Mouse (Mus musculus): ENCODE data around the gene Ptpn14. TPM values are rescaled to one million over a fixed set of nuclear protein-coding genes. Genes with fewer than 3 reads are reported as not detected.
A peak's percentile ranks its signal among the peaks of the same experiment; 100 is the strongest.

Gene Ptpn14
- polyA plus RNA-seq, 1 experiment from 2014 or later, result 1.1 TPM

GRCm38 (mm10) chr1:189852456-189852855 is 124.4 kb downstream of the Ptpn14 start:
- Histone ChIP-seq H3K9ac (ENCODE audit: low read length) (no peak overlapping the region), H3K36me3 (ENCODE audit: control insufficient read depth, insufficient read depth, low read length) (no peaks in the 10 kb centered on the region), H3K27me3 (replicated peaks; ENCODE audit: control insufficient read depth, insufficient read depth, low read length) (no peaks in the 10 kb centered on the region), H3K4me1 (ENCODE audit: control insufficient read depth, insufficient read depth, low read length) (no peaks in the 10 kb centered on the region), H3K4me2 (ENCODE audit: low read length) (no peak overlapping the region), H3K27ac (ENCODE audit: low read depth, low read length) (no peak overlapping the region), H3K9me3 (replicated peaks; ENCODE audit: control insufficient read depth, low read length) (no peaks in the 10 kb centered on the region), H3K4me3 (ENCODE audit: low read depth, low read length) (no peak overlapping the region)
- DNase-seq (ENCODE audit: low spot score) (no peak), ATAC-seq (no peak)
- 92% methylated on average over 7 of the region's 7 CpGs for whole genome bisulfite sequencing

GRCm38 (mm10) chr1:189854646-189855045 is 126.6 kb downstream of the Ptpn14 start:
- no peak overlapping the region for H3K9ac ChIP-seq (ENCODE audit: low read length)
- no peak for DNase-seq (ENCODE audit: low spot score)
- H3K4me3 ChIP-seq (ENCODE audit: low read depth, low read length), result no peak overlapping the region
- ATAC-seq, result no peak
- H3K4me1 ChIP-seq (ENCODE audit: control insufficient read depth, insufficient read depth, low read length), result no peaks in the 10 kb centered on the region
- H3K27me3 ChIP-seq (replicated peaks; ENCODE audit: control insufficient read depth, insufficient read depth, low read length), result no peaks in the 10 kb centered on the region
- 89% methylated on average over 13 of the region's 13 CpGs for WGBS
- H3K4me2 ChIP-seq (ENCODE audit: low read length), result no peak overlapping the region
- no peaks in the 10 kb centered on the region for H3K36me3 ChIP-seq (ENCODE audit: control insufficient read depth, insufficient read depth, low read length)
- no peaks in the 10 kb centered on the region for H3K9me3 ChIP-seq (replicated peaks; ENCODE audit: control insufficient read depth, low read length)
- no peak overlapping the region for H3K27ac ChIP-seq (ENCODE audit: low read depth, low read length)

GRCm38 (mm10) chr1:189855739-189856138 is 127.7 kb downstream of the Ptpn14 start:
- no peak for DNase-seq (ENCODE audit: low spot score)
- no peak overlapping the region for H3K27ac ChIP-seq (ENCODE audit: low read depth, low read length)
- H3K4me2 ChIP-seq (ENCODE audit: low read length), result no peak overlapping the region
- H3K9me3 ChIP-seq (replicated peaks; ENCODE audit: control insufficient read depth, low read length), result no peaks in the 10 kb centered on the region
- no peaks in the 10 kb centered on the region for H3K36me3 ChIP-seq (ENCODE audit: control insufficient read depth, insufficient read depth, low read length)
- H3K27me3 ChIP-seq (replicated peaks; ENCODE audit: control insufficient read depth, insufficient read depth, low read length), result no peaks in the 10 kb centered on the region
- WGBS, result 96% methylated on average over 5 of the region's 5 CpGs
- no peak overlapping the region for H3K4me3 ChIP-seq (ENCODE audit: low read depth, low read length)
- no peaks in the 10 kb centered on the region for H3K4me1 ChIP-seq (ENCODE audit: control insufficient read depth, insufficient read depth, low read length)
- no peak for ATAC-seq
- no peak overlapping the region for H3K9ac ChIP-seq (ENCODE audit: low read length)

- DNase-seq (ENCODE audit: low spot score) (no peak), ATAC-seq (no peak)
- Histone ChIP-seq H3K4me2 (ENCODE audit: low read length) (no peak overlapping the region), H3K9me3 (replicated peaks; ENCODE audit: control insufficient read depth, low read length) (no peaks in the 10 kb centered on the region), H3K27me3 (replicated peaks; ENCODE audit: control insufficient read depth, insufficient read depth, low read length) (no peaks in the 10 kb centered on the region), H3K36me3 (ENCODE audit: control insufficient read depth, insufficient read depth, low read length) (no peaks in the 10 kb centered on the region), H3K27ac (ENCODE audit: low read depth, low read length) (no peak overlapping the region), H3K9ac (ENCODE audit: low read length) (no peak overlapping the region), H3K4me3 (ENCODE audit: low read depth, low read length) (no peak overlapping the region), H3K4me1 (ENCODE audit: control insufficient read depth, insufficient read depth, low read length) (no peaks in the 10 kb centered on the region)
- 83% methylated on average over 6 of the region's 6 CpGs for WGBS
Measured at GRCm38 (mm10) chr1:189858377-189858776, 130.3 kb downstream of the Ptpn14 start.

GRCm38 (mm10) chr1:189860112-189860941 is 132.3 kb downstream of the Ptpn14 start:
- Histone ChIP-seq H3K4me2 (ENCODE audit: low read length) (no peak overlapping the region), H3K27me3 (replicated peaks; ENCODE audit: control insufficient read depth, insufficient read depth, low read length) (no peaks in the 10 kb centered on the region), H3K9me3 (replicated peaks; ENCODE audit: control insufficient read depth, low read length) (no peaks in the 10 kb centered on the region), H3K36me3 (ENCODE audit: control insufficient read depth, insufficient read depth, low read length) (no peaks in the 10 kb centered on the region), H3K9ac (ENCODE audit: low read length) (no peak overlapping the region), H3K4me3 (ENCODE audit: low read depth, low read length) (no peak overlapping the region), H3K27ac (ENCODE audit: low read depth, low read length) (no peak overlapping the region), H3K4me1 (ENCODE audit: control insufficient read depth, insufficient read depth, low read length) (peaks cover 2% of the 10 kb centered on the region)
- DNase-seq (ENCODE audit: low spot score) (no peak), ATAC-seq (no peak)
- 88% methylated on average over 17 of the region's 17 CpGs for WGBS

GRCm38 (mm10) chr1:189860942-189861315 is 132.9 kb downstream of the Ptpn14 start:
- no peaks in the 10 kb centered on the region for H3K36me3 ChIP-seq (ENCODE audit: control insufficient read depth, insufficient read depth, low read length)
- H3K9me3 ChIP-seq (replicated peaks; ENCODE audit: control insufficient read depth, low read length), result no peaks in the 10 kb centered on the region
- peaks cover 5% of the 10 kb centered on the region for H3K4me1 ChIP-seq (ENCODE audit: control insufficient read depth, insufficient read depth, low read length)
- no peak overlapping the region for H3K27ac ChIP-seq (ENCODE audit: low read depth, low read length)
- no peak overlapping the region for H3K4me3 ChIP-seq (ENCODE audit: low read depth, low read length)
- 66% methylated on average over 12 of the region's 12 CpGs for WGBS
- H3K9ac ChIP-seq (ENCODE audit: low read length), result no peak overlapping the region
- DNase-seq (ENCODE audit: low spot score) (no peak), ATAC-seq (no peak)
- no peaks in the 10 kb centered on the region for H3K27me3 ChIP-seq (replicated peaks; ENCODE audit: control insufficient read depth, insufficient read depth, low read length)
- no peak overlapping the region for H3K4me2 ChIP-seq (ENCODE audit: low read length)

- no peak for ATAC-seq
- WGBS, result 92% methylated on average over 3 of the region's 3 CpGs
- Histone ChIP-seq H3K9ac (ENCODE audit: low read length) (no peak overlapping the region), H3K4me2 (ENCODE audit: low read length) (no peak overlapping the region), H3K36me3 (ENCODE audit: control insufficient read depth, insufficient read depth, low read length) (no peaks in the 10 kb centered on the region), H3K27ac (ENCODE audit: low read depth, low read length) (no peak overlapping the region), H3K4me1 (ENCODE audit: control insufficient read depth, insufficient read depth, low read length) (peaks cover 5% of the 10 kb centered on the region), H3K27me3 (replicated peaks; ENCODE audit: control insufficient read depth, insufficient read depth, low read length) (no peaks in the 10 kb centered on the region), H3K9me3 (replicated peaks; ENCODE audit: control insufficient read depth, low read length) (no peaks in the 10 kb centered on the region), H3K4me3 (ENCODE audit: low read depth, low read length) (no peak overlapping the region)
- DNase-seq (ENCODE audit: low spot score), result no peak
Measured at GRCm38 (mm10) chr1:189863727-189864126, 135.7 kb downstream of the Ptpn14 start.

- peaks cover 5% of the 10 kb centered on the region for H3K4me1 ChIP-seq (ENCODE audit: control insufficient read depth, insufficient read depth, low read length)
- 70% methylated on average over 9 of the region's 9 CpGs for WGBS
- ATAC-seq (no peak), DNase-seq (ENCODE audit: low spot score) (no peak)
- no peak overlapping the region for H3K9ac ChIP-seq (ENCODE audit: low read length)
- H3K36me3 ChIP-seq (ENCODE audit: control insufficient read depth, insufficient read depth, low read length), result no peaks in the 10 kb centered on the region
- H3K27ac ChIP-seq (ENCODE audit: low read depth, low read length), result peak overlapping the region; percentile 10; the same call in 1 of the 2 replicates
- no peak overlapping the region for H3K4me2 ChIP-seq (ENCODE audit: low read length)
- H3K27me3 ChIP-seq (replicated peaks; ENCODE audit: control insufficient read depth, insufficient read depth, low read length), result no peaks in the 10 kb centered on the region
- no peaks in the 10 kb centered on the region for H3K9me3 ChIP-seq (replicated peaks; ENCODE audit: control insufficient read depth, low read length)
- no peak overlapping the region for H3K4me3 ChIP-seq (ENCODE audit: low read depth, low read length)
Measured at GRCm38 (mm10) chr1:189864301-189864700, 136.2 kb downstream of the Ptpn14 start.

- no peak overlapping the region for H3K9ac ChIP-seq (ENCODE audit: low read length)
- H3K27me3 ChIP-seq (replicated peaks; ENCODE audit: control insufficient read depth, insufficient read depth, low read length), result no peaks in the 10 kb centered on the region
- H3K4me3 ChIP-seq (ENCODE audit: low read depth, low read length), result no peak overlapping the region
- 58% methylated on average over 15 of the region's 15 CpGs for WGBS
- ATAC-seq, result peak; percentile 66
- H3K9me3 ChIP-seq (replicated peaks; ENCODE audit: control insufficient read depth, low read length), result no peaks in the 10 kb centered on the region
- peak; percentile 63 for DNase-seq (ENCODE audit: low spot score)
- no peaks in the 10 kb centered on the region for H3K36me3 ChIP-seq (ENCODE audit: control insufficient read depth, insufficient read depth, low read length)
- H3K27ac ChIP-seq (ENCODE audit: low read depth, low read length), result no peak overlapping the region
- H3K4me1 ChIP-seq (ENCODE audit: control insufficient read depth, insufficient read depth, low read length), result peaks cover 5% of the 10 kb centered on the region
- no peak overlapping the region for H3K4me2 ChIP-seq (ENCODE audit: low read length)
Measured at GRCm38 (mm10) chr1:189864846-189865560, 136.9 kb downstream of the Ptpn14 start.
